Mouse (Mus musculus): ENCODE results near the gene Ctla4. TPM values are rescaled to one million over a fixed set of nuclear protein-coding genes. Genes with fewer than 3 reads are reported as not detected.

The Ctla4 gene
- polyA plus RNA-seq, 1 experiment from 2014 or later: not detected

GRCm38 (mm10) chr1:60904456-60904978 is 17.7 kb downstream of the Ctla4 start:
- no peaks in the 10 kb centered on the region for H3K9me3 ChIP-seq (ENCODE audit: control insufficient read depth, low read length)
- no peak overlapping the region for H3K9ac ChIP-seq (ENCODE audit: low read length)
- H3K4me3 ChIP-seq (ENCODE audit: low read depth, low read length): no peak overlapping the region
- no peak for DNase-seq (ENCODE audit: low spot score)
- H3K36me3 ChIP-seq (ENCODE audit: control insufficient read depth, insufficient read depth, low read length): no peaks in the 10 kb centered on the region
- 85% methylated on average over 2 of the region's 2 CpGs for WGBS
- H3K4me1 ChIP-seq (replicated peaks; ENCODE audit: control insufficient read depth, insufficient read depth, low read length): no peaks in the 10 kb centered on the region
- no peaks in the 10 kb centered on the region for H3K27me3 ChIP-seq (ENCODE audit: control insufficient read depth, insufficient read depth, low read length)
- no peak overlapping the region for H3K4me2 ChIP-seq (ENCODE audit: low read depth, low read length, severe bottlenecking)
- no peak for ATAC-seq (replicated peaks; ENCODE audit: low FRiP score)
- H3K27ac ChIP-seq (ENCODE audit: low read depth, low read length): no peak overlapping the region

- Histone ChIP-seq H3K27ac (ENCODE audit: low read depth, low read length) (no peak overlapping the region), H3K9me3 (ENCODE audit: control insufficient read depth, low read length) (no peaks in the 10 kb centered on the region), H3K4me2 (ENCODE audit: low read depth, low read length, severe bottlenecking) (no peak overlapping the region), H3K36me3 (ENCODE audit: control insufficient read depth, insufficient read depth, low read length) (no peaks in the 10 kb centered on the region), H3K4me1 (replicated peaks; ENCODE audit: control insufficient read depth, insufficient read depth, low read length) (no peaks in the 10 kb centered on the region; the same call in 1 of the 2 replicates), H3K27me3 (ENCODE audit: control insufficient read depth, insufficient read depth, low read length) (no peaks in the 10 kb centered on the region), H3K4me3 (ENCODE audit: low read depth, low read length) (no peak overlapping the region), H3K9ac (ENCODE audit: low read length) (no peak overlapping the region)
- 93% methylated on average over 3 of the region's 3 CpGs for WGBS
- no peak for ATAC-seq (replicated peaks; ENCODE audit: low FRiP score)
- DNase-seq (ENCODE audit: low spot score): no peak
Measured at GRCm38 (mm10) chr1:60907466-60907865, 20.7 kb downstream of the Ctla4 start.

- ATAC-seq (replicated peaks; ENCODE audit: low FRiP score): no peak
- no peaks in the 10 kb centered on the region for H3K27me3 ChIP-seq (ENCODE audit: control insufficient read depth, insufficient read depth, low read length)
Measured at GRCm38 (mm10) chr1:60908751-60909161, 22.0 kb downstream of the Ctla4 start.

GRCm38 (mm10) chr1:60909746-60910145 is 22.9 kb downstream of the Ctla4 start:
- no peak overlapping the region for H3K4me2 ChIP-seq (ENCODE audit: low read depth, low read length, severe bottlenecking)
- no peaks in the 10 kb centered on the region; the same call in 1 of the 2 replicates for H3K4me1 ChIP-seq (replicated peaks; ENCODE audit: control insufficient read depth, insufficient read depth, low read length)
- no peak for DNase-seq (ENCODE audit: low spot score)
- ATAC-seq (replicated peaks; ENCODE audit: low FRiP score): no peak
- no peak overlapping the region for H3K4me3 ChIP-seq (ENCODE audit: low read depth, low read length)
- 76% methylated on average over 1 of the region's 1 CpGs for WGBS
- H3K27ac ChIP-seq (ENCODE audit: low read depth, low read length): no peak overlapping the region
- no peaks in the 10 kb centered on the region for H3K9me3 ChIP-seq (ENCODE audit: control insufficient read depth, low read length)
- H3K27me3 ChIP-seq (ENCODE audit: control insufficient read depth, insufficient read depth, low read length): no peaks in the 10 kb centered on the region
- H3K9ac ChIP-seq (ENCODE audit: low read length): no peak overlapping the region
- H3K36me3 ChIP-seq (ENCODE audit: control insufficient read depth, insufficient read depth, low read length): no peaks in the 10 kb centered on the region

More at GRCm38 (mm10) chr1:60908751-60909161, 22.0 kb downstream of the Ctla4 start:
- Histone ChIP-seq H3K9ac (ENCODE audit: low read length) (no peak overlapping the region), H3K4me1 (replicated peaks; ENCODE audit: control insufficient read depth, insufficient read depth, low read length) (no peaks in the 10 kb centered on the region; the same call in 1 of the 2 replicates), H3K36me3 (ENCODE audit: control insufficient read depth, insufficient read depth, low read length) (no peaks in the 10 kb centered on the region), H3K9me3 (ENCODE audit: control insufficient read depth, low read length) (no peaks in the 10 kb centered on the region), H3K4me3 (ENCODE audit: low read depth, low read length) (no peak overlapping the region), H3K4me2 (ENCODE audit: low read depth, low read length, severe bottlenecking) (no peak overlapping the region), H3K27ac (ENCODE audit: low read depth, low read length) (no peak overlapping the region)
- 93% methylated on average over 9 of the region's 9 CpGs for WGBS
- DNase-seq (ENCODE audit: low spot score): no peak

GRCm38 (mm10) chr1:60910796-60911195 is 24.0 kb downstream of the Ctla4 start:
- Histone ChIP-seq H3K4me3 (ENCODE audit: low read depth, low read length) (no peak overlapping the region), H3K4me2 (ENCODE audit: low read depth, low read length, severe bottlenecking) (no peak overlapping the region), H3K4me1 (replicated peaks; ENCODE audit: control insufficient read depth, insufficient read depth, low read length) (no peaks in the 10 kb centered on the region; the same call in 1 of the 2 replicates), H3K27me3 (ENCODE audit: control insufficient read depth, insufficient read depth, low read length) (no peaks in the 10 kb centered on the region), H3K9me3 (ENCODE audit: control insufficient read depth, low read length) (no peaks in the 10 kb centered on the region), H3K36me3 (ENCODE audit: control insufficient read depth, insufficient read depth, low read length) (no peaks in the 10 kb centered on the region), H3K27ac (ENCODE audit: low read depth, low read length) (no peak overlapping the region), H3K9ac (ENCODE audit: low read length) (no peak overlapping the region)
- ATAC-seq (replicated peaks; ENCODE audit: low FRiP score) (no peak), DNase-seq (ENCODE audit: low spot score) (no peak)
- 16% methylated on average over 1 of the region's 1 CpGs for WGBS

- H3K36me3 ChIP-seq (ENCODE audit: control insufficient read depth, insufficient read depth, low read length): no peaks in the 10 kb centered on the region
- H3K9ac ChIP-seq (ENCODE audit: low read length): no peak overlapping the region
Measured at GRCm38 (mm10) chr1:60911631-60912030, 24.8 kb downstream of the Ctla4 start.

GRCm38 (mm10) chr1:60913305-60913704 is 26.5 kb downstream of the Ctla4 start:
- whole genome bisulfite sequencing: 91% methylated on average over 4 of the region's 4 CpGs
- Histone ChIP-seq H3K4me2 (ENCODE audit: low read depth, low read length, severe bottlenecking) (no peak overlapping the region), H3K9me3 (ENCODE audit: control insufficient read depth, low read length) (no peaks in the 10 kb centered on the region), H3K4me1 (replicated peaks; ENCODE audit: control insufficient read depth, insufficient read depth, low read length) (no peaks in the 10 kb centered on the region; the same call in 1 of the 2 replicates), H3K4me3 (ENCODE audit: low read depth, low read length) (no peak overlapping the region), H3K9ac (ENCODE audit: low read length) (no peak overlapping the region), H3K27ac (ENCODE audit: low read depth, low read length) (no peak overlapping the region), H3K36me3 (ENCODE audit: control insufficient read depth, insufficient read depth, low read length) (no peaks in the 10 kb centered on the region), H3K27me3 (ENCODE audit: control insufficient read depth, insufficient read depth, low read length) (no peaks in the 10 kb centered on the region)
- DNase-seq (ENCODE audit: low spot score) (no peak), ATAC-seq (replicated peaks; ENCODE audit: low FRiP score) (no peak)

More at GRCm38 (mm10) chr1:60911631-60912030, 24.8 kb downstream of the Ctla4 start:
- Histone ChIP-seq H3K4me3 (ENCODE audit: low read depth, low read length) (no peak overlapping the region), H3K9me3 (ENCODE audit: control insufficient read depth, low read length) (no peaks in the 10 kb centered on the region), H3K27me3 (ENCODE audit: control insufficient read depth, insufficient read depth, low read length) (no peaks in the 10 kb centered on the region), H3K4me1 (replicated peaks; ENCODE audit: control insufficient read depth, insufficient read depth, low read length) (no peaks in the 10 kb centered on the region; the same call in 1 of the 2 replicates), H3K4me2 (ENCODE audit: low read depth, low read length, severe bottlenecking) (no peak overlapping the region), H3K27ac (ENCODE audit: low read depth, low read length) (no peak overlapping the region)
- no peak for ATAC-seq (replicated peaks; ENCODE audit: low FRiP score)
- no peak for DNase-seq (ENCODE audit: low spot score)
- 86% methylated on average over 3 of the region's 3 CpGs for WGBS

GRCm38 (mm10) chr1:60916281-60916781 is 29.5 kb downstream of the Ctla4 start:
- no peak overlapping the region for H3K4me2 ChIP-seq (ENCODE audit: low read depth, low read length, severe bottlenecking)
- WGBS: 78% methylated on average over 10 of the region's 10 CpGs
- ATAC-seq (replicated peaks; ENCODE audit: low FRiP score) (no peak), DNase-seq (ENCODE audit: low spot score) (no peak)
- H3K27ac ChIP-seq (ENCODE audit: low read depth, low read length): no peak overlapping the region
- H3K9me3 ChIP-seq (ENCODE audit: control insufficient read depth, low read length): no peaks in the 10 kb centered on the region
- no peaks in the 10 kb centered on the region for H3K36me3 ChIP-seq (ENCODE audit: control insufficient read depth, insufficient read depth, low read length)
- no peaks in the 10 kb centered on the region for H3K27me3 ChIP-seq (ENCODE audit: control insufficient read depth, insufficient read depth, low read length)
- no peaks in the 10 kb centered on the region for H3K4me1 ChIP-seq (replicated peaks; ENCODE audit: control insufficient read depth, insufficient read depth, low read length)
- H3K4me3 ChIP-seq (ENCODE audit: low read depth, low read length): no peak overlapping the region
- no peak overlapping the region for H3K9ac ChIP-seq (ENCODE audit: low read length)

All from forebrain, embryonic 11.5 days (tissue).